ENCODE assay signal across 9 mouse cellular contexts in the genomic region with DNA sequence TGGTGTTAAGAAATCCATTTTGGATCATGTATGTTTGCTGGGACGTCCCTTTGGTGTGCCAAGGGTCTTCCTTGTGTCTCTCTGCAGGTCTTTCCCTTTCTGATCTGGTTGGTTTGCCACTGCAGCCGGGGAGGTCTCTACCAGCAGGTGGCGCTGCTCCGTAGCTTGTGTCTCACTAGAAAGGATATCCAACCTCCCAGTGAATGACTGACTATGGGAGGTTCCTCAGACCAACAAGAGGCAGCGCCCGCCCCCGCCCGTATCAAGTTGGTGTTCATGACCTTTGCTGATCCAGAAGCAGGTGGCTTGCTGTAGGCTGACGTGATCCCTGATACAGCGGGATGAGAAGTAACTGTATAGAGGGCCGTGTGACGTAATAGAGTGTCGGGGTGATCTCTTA. TPM values are rescaled to one million over a fixed set of nuclear protein-coding genes. Genes with fewer than 3 reads are reported as not detected.
A peak's percentile ranks its signal among the peaks of the same experiment; 100 is the strongest.
DNase-seq lines count a peak whose midpoint lies in the region; ATAC-seq and TF ChIP-seq lines count a peak whose summit lies in the region.
"Had no signal": no experiment of that assay in that cellular context is flagged by ENCODE, and none has a peak within 500 bp of the region (broad histone marks: within the 10 kb centered on the region; RNA-seq: fewer than 3 reads in every experiment).

No protein-coding gene starts in this region.

- WGBS in intestine, postnatal 0 days, result 14% methylated on average over 13 of the region's 13 CpGs
- WGBS in midbrain, embryonic 14.5 days, result 21% methylated on average over 13 of the region's 13 CpGs

- H3K36me3 ChIP-seq in intestine, postnatal 0 days (ENCODE audit: control insufficient read depth, insufficient read depth), result no peaks in the 10 kb centered on the region
- no peaks in the 10 kb centered on the region for H3K36me3 ChIP-seq in midbrain, embryonic 14.5 days (ENCODE audit: control insufficient read depth, insufficient read depth, low read length)
- H3K36me3 ChIP-seq in splenic B cell, adult 2 months (ENCODE audit: control insufficient read depth, insufficient read depth, low read length, poor library complexity, severe bottlenecking), result no peaks in the 10 kb centered on the region

- DNase-seq in CD4-positive, CD25-positive, alpha-beta regulatory T cell, adult 2 months (ENCODE audit: low read depth, low spot score), result peak; percentile 64
- DNase-seq in cerebellum, postnatal 14 days, result peak; percentile 93 to 97
- peak; percentile 79 to 85 for DNase-seq in frontal cortex, postnatal 36 days (ENCODE audit: low spot score in 2 of 2)
- peak; percentile 71 to 80 for DNase-seq in left cerebral cortex, postnatal 10 days (ENCODE audit: extremely low spot score in 1 of 2, low spot score in 2 of 2)
- peak; percentile 94 for DNase-seq in midbrain, embryonic 14.5 days
- peak; percentile 53 for DNase-seq in splenic B cell, adult 2 months (ENCODE audit: low read depth, low spot score)

- no peak overlapping the region for H3K4me2 ChIP-seq in intestine, postnatal 0 days (replicated peaks; ENCODE audit: low read depth)
- H3K4me2 ChIP-seq in midbrain, embryonic 14.5 days (ENCODE audit: low read length), result peak overlapping the region; percentile 16; the same call in 1 of the 2 replicates

- H3K4me3 ChIP-seq in intestine, postnatal 0 days (ENCODE audit: low read depth, low read length), result no peak overlapping the region
- H3K4me3 ChIP-seq in midbrain, embryonic 14.5 days (replicated peaks; ENCODE audit: low read depth, low read length), result no peak overlapping the region
- H3K4me3 ChIP-seq: myocyte had no signal

- H3K27ac ChIP-seq in intestine, postnatal 0 days (ENCODE audit: low read depth, low read length), result no peak overlapping the region
- H3K27ac ChIP-seq in midbrain, embryonic 14.5 days (replicated peaks; ENCODE audit: low read depth, low read length), result no peak overlapping the region

- no peaks in the 10 kb centered on the region for H3K4me1 ChIP-seq in intestine, postnatal 0 days (replicated peaks; ENCODE audit: control insufficient read depth, insufficient read depth, low read length)
- no peaks in the 10 kb centered on the region for H3K4me1 ChIP-seq in midbrain, embryonic 14.5 days (ENCODE audit: control insufficient read depth, insufficient read depth, low read length)

- no peaks in the 10 kb centered on the region for H3K27me3 ChIP-seq in intestine, postnatal 0 days (replicated peaks; ENCODE audit: control insufficient read depth, insufficient read depth, low read length)
- H3K27me3 ChIP-seq in midbrain, embryonic 14.5 days (ENCODE audit: control insufficient read depth, insufficient read depth, low read length), result no peaks in the 10 kb centered on the region
- no peaks in the 10 kb centered on the region for H3K27me3 ChIP-seq in splenic B cell, adult 2 months (ENCODE audit: control insufficient read depth, insufficient read depth, low read length, poor library complexity, severe bottlenecking)

- H3K9me3 ChIP-seq in intestine, postnatal 0 days (ENCODE audit: control insufficient read depth), result no peaks in the 10 kb centered on the region
- no peaks in the 10 kb centered on the region for H3K9me3 ChIP-seq in midbrain, embryonic 14.5 days (ENCODE audit: control insufficient read depth, low read length)

- H3K9ac ChIP-seq in intestine, postnatal 0 days (ENCODE audit: low read depth, low read length), result no peak overlapping the region
- no peak overlapping the region for H3K9ac ChIP-seq in midbrain, embryonic 14.5 days (replicated peaks; ENCODE audit: low read length)

- peak; percentile 90 for TF ChIP-seq CTCF in intestine, postnatal 0 days (IDR thresholded peaks at IDR 0.05; ENCODE audit: low read depth)

- no peak for ATAC-seq in CD4-positive, CD25-positive, alpha-beta regulatory T cell, adult 4 months
- ATAC-seq in intestine, postnatal 0 days, result peak; percentile 51
- ATAC-seq in midbrain, embryonic 14.5 days (ENCODE audit: low FRiP score, low TSS enrichment), result no peak

- intact Hi-C loops in left cerebral cortex, postnatal 10 days (cut with DNase I), result no loop called here

RNA-seq across cellular contexts. Expression of a gene that starts 28.0 kb away (rescaled TPM):
- polyA plus RNA-seq in CD4-positive, CD25-positive, alpha-beta regulatory T cell, adult 4 months (2017; shearing (Covaris generic)), result not detected
- not detected in 2 replicates for polyA plus RNA-seq in intestine, postnatal 0 days (2015; fragmentation: Nextera tagmentation; extraction: Ambion mirVana)
- not detected for total RNA-seq in left cerebral cortex, postnatal 10 days (2021)
- polyA plus RNA-seq in midbrain, embryonic 14.5 days (2014; fragmentation: Nextera tagmentation; extraction: Ambion mirVana), result not detected in 2 replicates
- polyA plus RNA-seq: myocyte had no signal

RNA-seq across cellular contexts. Expression of a gene that starts 29.5 kb away (rescaled TPM):
- polyA plus RNA-seq in CD4-positive, CD25-positive, alpha-beta regulatory T cell, adult 4 months (2017; shearing (Covaris generic)), result not detected
- polyA plus RNA-seq in intestine, postnatal 0 days (2015; fragmentation: Nextera tagmentation; extraction: Ambion mirVana), result not detected in 2 replicates
- total RNA-seq in left cerebral cortex, postnatal 10 days (2021), result not detected
- not detected in 2 replicates for polyA plus RNA-seq in midbrain, embryonic 14.5 days (2014; fragmentation: Nextera tagmentation; extraction: Ambion mirVana)
- polyA plus RNA-seq: myocyte had no signal

RNA-seq across cellular contexts. Expression of a gene that starts 37.5 kb away (rescaled TPM):
- polyA plus RNA-seq in CD4-positive, CD25-positive, alpha-beta regulatory T cell, adult 4 months (2017; shearing (Covaris generic)), result not detected
- 0.26 and 0.27 TPM in 2 replicates for polyA plus RNA-seq in intestine, postnatal 0 days (2015; fragmentation: Nextera tagmentation; extraction: Ambion mirVana)
- total RNA-seq in left cerebral cortex, postnatal 10 days (2021), result 10 to 100 TPM; 59.2 to 70.7 TPM
- 97.2 and 120 TPM in 2 replicates for polyA plus RNA-seq in midbrain, embryonic 14.5 days (2014; fragmentation: Nextera tagmentation; extraction: Ambion mirVana)
- polyA plus RNA-seq: myocyte had no signal

RNA-seq across cellular contexts. Expression of a gene that starts 51.0 kb away (rescaled TPM):
- 1 to 10 TPM; 2.3 to 4.1 TPM for polyA plus RNA-seq in CD4-positive, CD25-positive, alpha-beta regulatory T cell, adult 4 months (2017; shearing (Covaris generic))
- 2.4 and 2.6 TPM in 2 replicates for polyA plus RNA-seq in intestine, postnatal 0 days (2015; fragmentation: Nextera tagmentation; extraction: Ambion mirVana)
- 10 to 100 TPM; 19.1 to 22.5 TPM for total RNA-seq in left cerebral cortex, postnatal 10 days (2021)
- polyA plus RNA-seq in midbrain, embryonic 14.5 days (2014; fragmentation: Nextera tagmentation; extraction: Ambion mirVana), result 18.3 and 21.0 TPM in 2 replicates
- polyA plus RNA-seq: myocyte had no signal

Comparison
In these comparisons a context has a peak if more than half of its experiments do, and no peak if none do; other contexts are left out.
1. RNA of a gene that starts 37.5 kb away (polyA plus RNA-seq): 97.2 to 120 TPM in midbrain, embryonic 14.5 days; 0.26 to 0.27 TPM in intestine, postnatal 0 days and not detected in CD4-positive, CD25-positive, alpha-beta regulatory T cell, adult 4 months; every median in the first group is over 10 times any median in the second.
2. Peak in every context shown above with its lines, with median percentiles within 50 percentile points of each other: DNase-seq.